Mouse (Mus musculus) spleen, adult 2 months (tissue): ENCODE results near the gene Get4. TPM values are rescaled to one million over a fixed set of nuclear protein-coding genes. Genes with fewer than 3 reads are reported as not detected.

Experiments
- DNase-seq, 2 experiments: peaks; one replicate each; pipeline versions ENCODE4 v3.0.0 to v3.0.0-alpha.2; 2012 to 2021; ENCODE audit warnings: low spot score in 2 of 2, low read depth in 1 of 2
- H3K27ac ChIP-seq: fragments of 200-500 bp; 2 replicates; pipeline ENCODE4 v1.5.1; 2012; ENCODE audit warnings: low read length, inconsistent platforms; ENCODE audit not compliant: insufficient read depth
- H3K27me3 ChIP-seq: fragments of 200-500 bp; 2 replicates; pipeline ENCODE4 v1.6.1; 2012; ENCODE audit warnings: mild to moderate bottlenecking, moderate library complexity, low read length, inconsistent platforms; ENCODE audit not compliant: control insufficient read depth, insufficient read depth
- H3K36me3 ChIP-seq: fragments of 200-500 bp; 2 replicates; pipeline ENCODE4 v1.6.1; 2012; ENCODE audit warnings: mild to moderate bottlenecking, low read length, inconsistent platforms; ENCODE audit not compliant: control insufficient read depth, insufficient read depth
- H3K4me1 ChIP-seq: fragments of 200-500 bp; 2 replicates; pipeline ENCODE4 v1.6.1; 2011; ENCODE audit warnings: inconsistent platforms; ENCODE audit not compliant: control insufficient read depth, insufficient read depth, insufficient read length
- H3K4me3 ChIP-seq: fragments of 200-500 bp; 2 replicates; pipeline ENCODE4 v1.5.1; 2011; ENCODE audit warnings: mild to moderate bottlenecking, inconsistent platforms; ENCODE audit not compliant: insufficient read depth, insufficient read length; ENCODE audit errors: extremely low read depth
- CTCF ChIP-seq: fragments of 200-500 bp; IDR thresholded peaks from 2 replicates; pipeline ENCODE4 v1.5.1; 2011; ENCODE audit warnings: mild to moderate bottlenecking, inconsistent platforms; ENCODE audit not compliant: insufficient read depth, insufficient read length, insufficient replicate concordance; ENCODE audit errors: extremely low read depth
- POLR2A ChIP-seq: fragments of 200-500 bp; IDR thresholded peaks from 2 replicates; pipeline ENCODE4 v1.6.1; 2011; ENCODE audit warnings: low read depth, low read length, inconsistent platforms
- WGBS: fragments of 180-500 bp; shearing (Covaris S2); methylation state at CpG from one replicate; pipeline ENCODE4 v1.1.7; 2018; 5-methylcytosine and 5-hydroxymethylcytosine counted together
- polyA plus RNA-seq: library from polyadenylated mRNA; depleted of rRNA; stranded (reverse); fragments of >200 nt; gene quantifications from 2 replicates; pipeline ENCODE4 v1.2.3, GENCODE M21; 2012

Gene Get4
- polyA plus RNA-seq, 1 experiment, result 91.4 TPM

- DNase-seq, result no peak
- TF ChIP-seq POLR2A (no peak), CTCF (no peak)
- H3K4me3 ChIP-seq, result no peak overlapping the region
- H3K36me3 ChIP-seq, result peaks cover 6% of the 10 kb centered on the region
- no peak overlapping the region for H3K27ac ChIP-seq
- WGBS, result 86% methylated on average over 4 of the region's 4 CpGs
- H3K4me1 ChIP-seq, result peaks cover 17% of the 10 kb centered on the region; the same call in 1 of the 2 replicates
- H3K27me3 ChIP-seq, result no peaks in the 10 kb centered on the region
Measured at GRCm38 (mm10) chr5:139257818-139258217, 5.7 kb downstream of the Get4 start.

GRCm38 (mm10) chr5:139258371-139259035 is 6.4 kb downstream of the Get4 start:
- DNase-seq, result no peak

GRCm38 (mm10) chr5:139259853-139260252 is 7.7 kb downstream of the Get4 start:
- peaks cover 7% of the 10 kb centered on the region; the same call in 1 of the 2 replicates for H3K4me1 ChIP-seq

More at GRCm38 (mm10) chr5:139258371-139259035, 6.4 kb downstream of the Get4 start:
- Histone ChIP-seq H3K36me3 (peaks cover 12% of the 10 kb centered on the region), H3K4me3 (no peak overlapping the region), H3K4me1 (peaks cover 14% of the 10 kb centered on the region; the same call in 1 of the 2 replicates), H3K27me3 (no peaks in the 10 kb centered on the region), H3K27ac (no peak overlapping the region)
- WGBS, result 97% methylated on average over 8 of the region's 8 CpGs
- TF ChIP-seq POLR2A (no peak), CTCF (no peak)

GRCm38 (mm10) chr5:139261403-139261802 is 9.3 kb downstream of the Get4 start:
- H3K27me3 ChIP-seq, result no peaks in the 10 kb centered on the region
- H3K4me1 ChIP-seq, result peaks cover 6% of the 10 kb centered on the region; the same call in 1 of the 2 replicates
- H3K36me3 ChIP-seq, result peaks cover 34% of the 10 kb centered on the region
- DNase-seq, result no peak
- no peak overlapping the region for H3K4me3 ChIP-seq
- no peak overlapping the region for H3K27ac ChIP-seq
- TF ChIP-seq CTCF (no peak), POLR2A (no peak)
- WGBS, result 91% methylated on average over 4 of the region's 4 CpGs

More at GRCm38 (mm10) chr5:139259853-139260252, 7.7 kb downstream of the Get4 start:
- TF ChIP-seq CTCF (no peak), POLR2A (no peak)
- Histone ChIP-seq H3K27me3 (no peaks in the 10 kb centered on the region), H3K36me3 (peaks cover 24% of the 10 kb centered on the region), H3K27ac (no peak overlapping the region), H3K4me3 (no peak overlapping the region)
- no peak for DNase-seq
- 89% methylated on average over 5 of the region's 5 CpGs for WGBS

- Histone ChIP-seq H3K36me3 (peaks cover 51% of the 10 kb centered on the region), H3K4me1 (no peaks in the 10 kb centered on the region), H3K27ac (no peak overlapping the region), H3K4me3 (no peak overlapping the region), H3K27me3 (no peaks in the 10 kb centered on the region)
- WGBS, result 81% methylated on average over 4 of the region's 4 CpGs
- no peak for DNase-seq
- TF ChIP-seq CTCF, result no peak
- TF ChIP-seq POLR2A, result no peak
Measured at GRCm38 (mm10) chr5:139267661-139268060, 15.5 kb downstream of the Get4 start.

- no peak overlapping the region for H3K4me3 ChIP-seq
- peaks cover 22% of the 10 kb centered on the region for H3K36me3 ChIP-seq
- H3K27me3 ChIP-seq, result no peaks in the 10 kb centered on the region
- DNase-seq, result no peak
- no peaks in the 10 kb centered on the region for H3K4me1 ChIP-seq
- WGBS, result 87% methylated on average over 16 of the region's 16 CpGs
- H3K27ac ChIP-seq, result no peak overlapping the region
- TF ChIP-seq POLR2A (no peak), CTCF (no peak)
Measured at GRCm38 (mm10) chr5:139270806-139271521, 18.8 kb downstream of the Get4 start.
